Mouse (Mus musculus): ENCODE measurements at regions not wholly inside any gene's neighbourhood (a gene's known extent, or its start where the extent isn't known, plus 50 kb on each side); places are given as distances from the start of the nearest gene placed in this dataset.

DNA sequence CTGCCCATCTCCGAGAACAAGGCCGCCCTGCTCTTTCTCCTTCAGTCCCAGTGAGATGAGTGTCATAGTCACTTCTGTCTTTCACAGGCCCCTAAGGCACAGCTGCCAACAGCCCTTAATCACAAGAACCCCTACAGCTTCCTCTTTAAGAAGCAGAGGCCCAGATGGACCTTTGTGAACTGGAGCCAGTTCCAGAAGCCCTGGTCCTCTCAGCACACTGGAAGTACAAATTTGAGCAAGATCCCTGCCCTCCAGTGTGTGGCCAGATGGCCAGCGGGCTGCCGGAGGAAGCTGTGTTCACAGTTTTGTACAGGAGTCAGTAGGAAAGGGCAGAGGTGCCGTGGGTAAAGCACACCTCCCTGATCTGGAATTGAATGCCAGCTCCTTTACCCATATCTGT is 389.6 kb downstream of the Rps24 start:
- no peak for DNase-seq (ENCODE audit: low read depth, low spot score)

DNA sequence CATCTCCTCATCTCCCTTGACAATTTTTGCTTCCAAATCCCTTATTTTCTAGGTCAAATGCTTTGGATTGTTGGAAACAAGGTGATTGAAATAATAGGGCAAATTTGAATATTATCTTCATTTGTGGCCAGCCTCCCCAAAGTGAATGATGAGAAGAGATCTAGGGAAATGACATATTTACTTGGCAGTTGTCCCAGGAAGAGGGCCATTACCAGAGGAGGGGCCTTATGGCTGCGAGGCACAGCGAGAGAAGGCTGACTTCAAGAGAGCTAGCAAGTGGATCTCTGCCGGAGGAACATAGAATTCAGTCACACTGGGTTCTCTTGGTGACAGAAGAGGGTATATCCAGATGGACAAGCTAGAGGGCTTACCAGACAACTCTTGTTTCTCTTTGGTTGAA is 390.9 kb downstream of the Rps24 start:
- no peak for DNase-seq (ENCODE audit: low read depth, low spot score)

DNA sequence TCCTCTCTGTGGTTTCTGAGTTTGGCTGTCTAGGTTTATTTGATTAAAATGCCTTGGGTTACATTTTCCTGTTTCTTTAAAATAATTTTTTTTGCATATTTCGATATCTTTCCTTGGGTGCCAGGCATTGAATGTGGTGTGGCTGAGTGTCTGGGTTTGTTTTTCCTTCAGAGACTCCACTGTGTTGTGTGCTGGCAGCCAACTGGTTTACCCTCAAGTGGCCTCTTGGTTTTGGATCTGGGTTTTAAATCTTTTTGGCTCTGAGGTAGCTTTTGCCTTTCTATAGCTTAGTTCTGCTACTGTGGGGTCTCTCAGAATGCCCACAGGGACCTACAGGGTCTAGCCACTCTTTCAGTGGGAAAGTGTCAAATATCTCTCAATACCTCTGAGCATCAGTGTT is 399.2 kb downstream of the Rps24 start:
- DNase-seq (ENCODE audit: low read depth, low spot score) = no peak

DNA sequence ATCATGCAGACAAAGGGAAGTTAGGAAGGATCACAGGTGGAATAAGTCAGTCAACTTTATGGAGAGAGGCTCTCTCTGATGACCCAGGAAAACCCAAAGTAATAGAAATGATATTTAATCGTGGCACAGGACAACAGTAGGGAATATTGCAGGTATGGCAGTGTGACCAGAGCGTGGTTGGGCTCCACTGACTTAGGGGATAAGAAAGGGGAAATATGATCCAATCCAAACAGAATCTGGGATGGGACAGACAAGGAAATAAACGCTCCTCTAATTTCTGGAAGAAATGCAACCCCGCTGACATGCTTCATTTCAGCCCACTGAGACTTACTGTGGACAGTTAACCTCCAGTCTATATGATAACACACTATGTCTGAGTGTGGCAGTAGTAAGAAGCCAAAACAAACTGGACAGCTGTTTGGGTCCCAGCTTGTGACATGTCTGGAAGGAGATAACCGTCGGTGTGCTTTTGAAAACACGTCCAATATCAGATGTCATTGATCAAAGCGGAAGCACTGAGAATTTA is 400.0 kb downstream of the Rps24 start:
- no peak for DNase-seq (ENCODE audit: low read depth, low spot score)

DNA sequence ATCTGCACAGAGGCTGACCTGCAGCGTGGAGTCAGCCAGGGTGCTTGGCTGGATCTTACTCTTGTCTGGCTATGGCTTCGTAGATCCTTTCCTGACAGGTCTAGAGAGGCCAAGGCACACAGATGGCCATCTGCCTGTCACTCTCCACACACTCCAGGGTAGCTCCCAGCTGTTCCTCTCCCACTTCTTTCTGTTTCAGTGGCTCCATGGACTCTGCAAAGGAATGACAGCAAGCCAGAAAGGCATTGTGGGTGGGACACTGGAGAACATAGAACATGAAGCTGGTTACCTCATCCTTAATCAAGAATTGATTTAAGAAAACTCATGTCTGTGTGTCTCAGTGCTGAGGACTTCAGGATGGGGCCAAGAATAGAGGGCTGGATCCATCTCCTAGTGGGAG is 403.9 kb downstream of the Rps24 start:
- DNase-seq (ENCODE audit: low read depth, low spot score) = no peak

DNA sequence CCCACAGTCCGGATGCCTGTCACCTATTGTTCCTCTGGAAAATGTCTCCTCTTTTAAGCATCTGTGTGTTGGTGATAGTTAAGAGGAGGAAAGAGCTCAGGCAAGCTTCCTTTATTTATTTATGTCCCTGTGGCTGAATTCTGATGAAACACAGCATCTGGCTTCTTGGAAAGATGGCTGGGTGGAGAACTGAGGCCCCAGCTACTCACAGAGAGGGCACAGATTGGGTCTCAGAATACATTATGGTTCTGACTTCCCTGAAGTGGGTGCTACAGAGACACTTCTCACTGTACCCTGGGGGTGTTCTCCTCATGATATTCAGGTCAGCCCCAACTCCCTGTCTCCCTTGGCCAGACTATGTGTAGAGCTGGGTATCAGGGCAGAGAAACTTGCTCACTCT is 408.3 kb downstream of the Rps24 start:
- no peak for DNase-seq (ENCODE audit: low read depth, low spot score)

DNA sequence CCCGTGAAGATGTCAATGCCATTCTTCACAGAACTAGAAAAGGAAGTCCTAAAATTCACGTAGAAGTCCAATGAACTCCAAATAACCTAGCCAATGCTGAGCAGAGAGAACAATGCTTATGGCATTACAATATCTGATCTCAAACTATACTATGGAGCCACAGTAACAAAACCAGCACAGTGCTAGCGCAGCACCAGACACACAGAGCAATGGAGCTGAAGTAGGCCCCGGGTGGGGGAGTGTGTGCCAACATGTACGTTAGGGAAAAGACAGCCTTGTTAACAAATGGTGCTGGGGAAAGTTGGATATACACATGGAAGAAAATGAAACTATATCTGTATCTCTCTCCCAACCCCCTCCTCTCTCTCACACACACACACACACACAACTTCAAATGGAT is 409.8 kb downstream of the Rps24 start:
- no peak for DNase-seq (ENCODE audit: low read depth, low spot score)

DNA sequence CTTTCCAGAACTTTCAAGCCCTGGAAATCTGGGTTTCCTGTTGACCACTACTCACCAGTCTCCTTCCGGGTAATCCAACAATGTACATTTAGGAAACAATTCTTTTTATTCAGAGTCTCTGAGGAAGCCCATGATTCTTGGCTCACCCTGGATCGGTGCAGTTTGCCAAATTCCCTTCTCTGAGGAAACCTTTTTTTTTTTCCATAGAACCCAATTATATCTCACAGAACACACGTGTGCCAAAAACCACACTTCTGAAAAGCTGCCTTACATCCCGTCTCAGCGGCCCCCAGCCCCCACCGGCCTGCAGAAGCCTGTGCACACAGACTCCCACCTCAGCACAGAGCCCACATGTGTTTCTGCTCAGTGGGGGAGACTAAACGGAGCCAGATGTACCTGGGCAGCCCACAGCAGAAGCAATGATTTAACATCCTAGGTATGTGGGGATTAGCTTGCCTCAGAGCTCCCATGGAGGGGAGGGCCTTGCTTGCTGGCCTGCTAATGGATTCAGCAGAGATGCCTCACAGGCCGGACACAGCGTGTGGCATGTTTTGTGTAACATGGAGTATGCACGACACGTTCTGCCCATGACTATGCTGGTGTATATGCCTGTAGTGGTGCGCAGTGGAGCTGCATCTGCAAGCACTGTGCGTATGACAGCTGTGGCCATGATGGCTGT is 413.7 kb downstream of the Rps24 start:
- DNase-seq (ENCODE audit: low read depth, low spot score) = peak; percentile 3

DNA sequence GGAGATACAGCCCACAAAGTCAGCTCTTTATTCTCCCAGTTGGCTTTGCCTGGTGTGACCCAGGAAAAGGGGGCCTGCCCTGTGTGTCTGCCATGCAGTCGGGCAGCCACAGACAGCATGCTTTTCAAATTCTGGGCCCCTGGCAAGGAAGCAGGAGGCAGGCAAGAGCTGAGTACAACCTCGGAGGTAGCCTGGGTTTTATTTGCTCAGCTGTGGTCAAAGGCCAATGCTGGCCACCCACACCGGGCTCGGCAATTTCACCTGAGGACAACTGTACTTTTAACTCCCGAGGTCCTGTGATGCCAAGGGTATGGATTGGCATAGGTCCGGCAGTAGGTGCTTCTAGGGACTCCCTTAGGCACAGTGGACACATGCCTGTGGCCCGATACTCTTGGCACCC is 414.8 kb downstream of the Rps24 start:
- DNase-seq (ENCODE audit: low read depth, low spot score) = no peak

DNA sequence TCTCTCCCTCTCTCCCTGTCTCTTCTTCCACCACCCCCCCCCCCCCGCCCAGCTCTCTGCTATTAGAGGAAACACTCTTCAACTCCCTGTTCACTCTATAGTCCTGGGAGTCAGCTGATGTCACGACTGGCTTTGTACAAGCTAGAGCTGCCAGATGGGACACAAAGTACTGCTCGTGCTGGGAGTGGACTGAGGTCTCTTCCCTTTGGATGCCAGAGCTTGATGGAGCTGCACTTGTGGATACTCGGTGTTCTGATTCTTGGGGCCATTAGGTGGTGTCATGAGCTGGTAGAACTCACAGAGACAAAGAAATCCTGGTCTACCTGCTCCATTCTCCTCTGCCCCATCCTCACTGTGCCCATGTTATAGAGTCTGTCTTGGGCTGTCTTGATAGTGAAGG is 415.9 kb downstream of the Rps24 start:
- DNase-seq (ENCODE audit: low read depth, low spot score) = no peak

DNA sequence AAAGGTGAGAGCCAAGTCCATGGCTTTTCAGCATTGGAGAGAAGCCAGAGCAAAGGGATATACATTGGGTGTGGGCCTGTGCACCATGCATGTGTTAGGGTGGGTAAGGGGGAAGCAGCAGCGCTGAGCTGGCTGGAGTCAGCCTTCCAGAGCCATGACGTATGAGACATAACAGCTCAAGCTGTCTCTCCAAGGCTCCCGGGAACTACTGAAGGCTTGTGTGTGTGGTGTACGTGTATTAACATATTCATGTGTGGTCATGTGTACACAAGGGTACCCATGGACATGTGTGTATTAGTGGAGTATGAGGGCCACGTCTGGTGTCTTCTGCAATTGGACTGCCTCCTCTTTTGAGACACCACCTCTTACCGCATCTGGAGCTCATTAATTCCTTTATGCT is 417.8 kb downstream of the Rps24 start:
- DNase-seq (ENCODE audit: low read depth, low spot score) = no peak

DNA sequence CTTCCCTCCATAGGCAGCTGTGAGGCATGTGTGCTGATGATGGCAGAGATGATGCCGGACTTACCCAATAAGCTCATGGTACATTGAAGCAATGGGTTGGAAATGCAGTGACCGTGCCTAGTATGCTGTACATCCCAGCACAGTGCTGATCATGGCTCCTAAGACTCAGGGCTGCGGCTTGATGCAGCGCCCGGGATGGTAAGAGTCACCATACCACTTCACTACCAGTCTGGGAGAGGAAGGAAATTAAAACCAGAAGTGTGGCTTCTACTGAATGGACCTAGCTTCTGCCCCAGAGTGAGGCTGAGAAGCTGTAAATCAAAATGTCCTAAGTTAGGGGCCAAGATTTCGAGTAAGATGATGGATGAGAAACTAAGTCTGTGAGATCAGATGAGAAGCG is 420.0 kb downstream of the Rps24 start:
- DNase-seq (ENCODE audit: low read depth, low spot score) = no peak

DNA sequence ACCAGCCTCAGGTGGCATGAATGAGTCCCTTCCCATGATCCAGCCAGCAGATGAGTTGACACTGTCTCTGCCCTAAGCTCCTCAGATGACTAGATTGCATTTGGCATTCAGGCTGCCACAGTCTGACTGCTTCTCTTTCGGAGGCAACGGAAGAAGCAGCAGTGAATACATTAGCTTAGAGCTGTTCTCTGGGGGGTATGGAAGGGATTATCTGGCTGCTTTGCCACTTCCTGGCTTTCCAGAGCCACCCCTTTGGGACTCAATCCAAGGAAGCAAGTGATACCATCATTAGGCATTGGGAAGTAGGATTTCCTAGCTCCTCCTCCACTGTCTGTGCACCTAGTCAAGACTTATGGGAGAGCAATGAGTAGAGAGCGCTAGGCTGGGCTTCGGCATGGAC is 421.5 kb downstream of the Rps24 start:
- no peak for DNase-seq (ENCODE audit: low read depth, low spot score)

DNA sequence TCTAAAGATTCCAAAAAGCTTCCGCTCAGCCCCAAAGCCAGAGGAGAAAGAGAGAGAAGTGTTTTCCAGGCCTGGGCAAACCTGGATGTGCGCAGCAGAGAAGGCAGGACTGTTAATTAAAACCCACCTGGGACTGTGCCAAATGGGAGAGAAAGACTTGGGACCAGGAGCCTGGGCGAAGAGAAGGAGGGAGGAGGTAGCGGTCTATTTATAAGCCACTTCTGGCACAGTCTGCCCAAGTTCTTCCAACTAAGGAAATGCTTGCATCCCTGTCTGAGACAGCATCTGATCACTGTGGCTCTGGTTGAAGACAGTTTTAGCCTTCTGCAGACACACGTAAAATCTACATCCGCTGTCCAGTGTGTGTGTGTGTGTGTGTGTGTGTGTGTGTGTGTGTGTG is 424.7 kb downstream of the Rps24 start:
- no peak for DNase-seq (ENCODE audit: low read depth, low spot score)

DNA sequence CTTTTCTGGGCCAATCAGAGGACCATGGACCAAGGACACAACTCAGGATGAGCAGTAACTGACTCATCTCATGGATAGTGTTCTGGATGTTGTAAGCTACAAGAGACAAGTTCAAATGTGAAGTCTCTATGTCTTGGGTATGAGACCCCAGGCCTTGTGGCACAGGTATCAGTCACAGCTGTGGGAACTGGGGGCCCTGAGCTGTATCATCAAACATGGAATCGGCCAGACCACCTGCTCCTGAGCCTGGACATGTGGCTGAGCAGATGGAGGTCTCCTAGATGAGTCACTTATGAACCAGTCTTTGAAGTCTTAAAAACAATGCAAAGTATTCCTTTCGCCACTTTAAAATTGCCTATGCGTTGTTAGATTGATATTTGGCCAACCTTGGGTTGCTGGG is 432.1 kb downstream of the Rps24 start:
- DNase-seq (ENCODE audit: low read depth, low spot score) = no peak

DNA sequence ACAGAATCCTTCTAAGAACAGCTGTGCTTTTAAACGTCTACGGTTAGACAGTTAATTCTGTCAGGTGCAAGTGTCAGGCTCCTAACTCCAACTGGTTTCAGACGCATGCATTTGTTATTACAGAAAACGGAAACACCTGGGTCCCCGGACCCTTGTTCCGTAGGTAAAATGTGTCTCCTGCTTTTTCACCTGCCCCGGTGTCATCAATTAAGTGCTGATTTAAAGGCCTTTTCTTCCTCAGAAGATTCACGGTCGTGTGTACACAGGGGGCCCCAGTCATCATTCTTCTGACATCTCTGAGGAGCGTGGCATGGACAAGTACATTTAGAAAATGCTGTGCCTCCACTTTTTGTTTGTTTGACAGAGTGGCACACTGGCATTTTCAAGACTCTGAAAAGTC is 435.1 kb downstream of the Rps24 start:
- DNase-seq (ENCODE audit: low read depth, low spot score) = no peak

DNA sequence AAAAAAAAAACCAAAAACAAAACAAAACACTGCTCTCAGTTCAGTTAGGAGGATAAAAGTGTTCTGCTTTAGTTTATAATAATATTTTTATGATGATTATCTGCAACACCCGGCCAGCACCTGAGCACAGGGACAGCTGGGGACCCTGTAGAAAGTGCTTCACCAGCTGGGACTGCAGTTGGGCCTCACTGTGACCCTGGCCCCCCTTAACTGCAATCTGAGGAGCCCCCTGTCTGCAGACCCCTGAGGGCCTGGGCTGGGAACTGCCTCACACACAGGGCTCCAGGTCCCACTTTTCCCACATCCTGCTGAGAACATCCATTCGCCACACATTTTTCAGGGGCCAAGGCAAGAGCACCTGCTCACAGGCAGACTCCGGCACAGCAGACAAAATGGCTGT is 437.6 kb downstream of the Rps24 start:
- no peak for DNase-seq (ENCODE audit: low read depth, low spot score)

DNA sequence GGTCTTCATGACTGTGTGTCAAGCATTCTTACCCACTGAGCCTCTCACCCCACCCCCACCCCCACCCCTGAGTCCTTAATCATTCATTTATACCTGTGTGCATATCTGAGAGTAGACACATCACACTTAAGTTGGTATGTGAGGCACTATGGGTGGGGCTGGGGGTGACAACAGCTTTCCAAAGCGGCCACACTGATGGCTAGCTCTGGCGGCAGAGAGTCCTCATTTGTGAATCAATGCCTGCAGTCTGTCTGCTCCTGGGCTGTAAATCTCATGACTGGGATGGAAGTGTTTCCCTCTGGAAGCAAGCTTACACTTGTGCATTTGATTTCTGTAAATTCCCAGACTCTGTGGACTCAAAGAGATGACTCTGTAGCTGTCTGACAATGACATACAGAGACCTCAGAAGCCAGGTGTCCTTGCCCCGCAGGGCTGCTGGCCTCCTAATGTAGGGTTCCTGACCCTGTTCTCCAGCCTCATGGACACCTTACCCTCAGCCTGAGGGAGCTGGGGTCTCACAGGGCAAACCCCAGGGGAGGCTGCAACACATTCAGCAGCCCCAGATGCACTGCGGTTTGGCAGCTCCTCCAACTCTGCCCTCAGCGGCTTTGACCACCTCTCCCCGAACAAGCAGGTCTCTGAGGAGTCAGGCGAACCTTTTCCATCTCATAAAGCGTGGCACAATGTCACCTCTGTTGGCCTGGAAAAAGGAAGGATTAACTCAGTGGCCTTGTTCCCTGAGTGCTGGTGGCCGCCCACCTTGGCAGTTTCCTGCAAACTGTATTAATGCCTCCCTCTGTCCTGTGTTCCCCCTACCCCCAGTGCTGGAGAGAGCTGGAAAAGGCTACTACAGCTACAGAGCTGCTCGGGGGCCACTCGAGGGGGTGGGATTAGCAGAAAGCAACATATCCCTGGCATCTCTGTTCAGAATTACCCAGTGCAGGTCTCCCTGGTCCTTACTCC is 439.4 kb downstream of the Rps24 start:
- DNase-seq (ENCODE audit: low read depth, low spot score) = peak; percentile 37

DNA sequence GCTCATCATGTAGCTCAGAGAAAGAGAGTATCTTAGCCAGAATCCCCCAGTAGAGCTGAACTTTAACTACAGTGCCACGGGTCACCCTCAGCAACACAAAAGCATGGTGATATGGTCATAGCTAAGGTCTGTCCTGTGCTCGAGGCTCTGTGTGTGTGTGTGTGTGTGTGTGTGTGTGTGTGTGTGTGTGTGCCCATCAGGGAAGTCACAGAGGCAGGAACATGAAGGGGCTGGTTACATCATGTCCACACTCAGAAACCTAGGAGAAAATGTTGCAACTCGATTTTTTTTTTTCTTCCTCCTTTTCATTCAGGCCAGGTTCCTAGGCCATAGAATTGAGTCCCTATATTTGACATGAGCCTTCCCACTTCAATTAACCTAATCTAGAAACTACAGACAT is 441.8 kb downstream of the Rps24 start:
- no peak for DNase-seq (ENCODE audit: low read depth, low spot score)

DNA sequence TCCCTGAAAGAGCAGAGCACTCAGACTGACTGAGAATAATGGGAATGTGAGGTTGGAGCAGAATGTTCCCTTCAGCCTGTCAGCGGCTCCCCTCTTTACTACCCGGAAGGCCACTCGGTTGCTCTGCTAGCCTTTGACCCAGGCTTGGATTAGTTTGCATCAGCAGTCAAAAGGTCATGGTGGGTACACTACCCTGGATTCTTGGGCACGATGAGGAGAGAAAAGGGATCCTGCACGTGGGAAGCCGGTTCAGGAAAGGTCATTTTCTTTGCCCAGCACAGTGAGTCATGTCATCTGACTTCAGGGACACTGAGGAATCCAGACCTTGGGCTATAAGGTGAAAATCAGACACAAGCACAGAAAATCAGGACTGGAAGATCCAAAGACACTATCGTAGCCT is 443.3 kb downstream of the Rps24 start:
- DNase-seq (ENCODE audit: low read depth, low spot score) = no peak

DNA sequence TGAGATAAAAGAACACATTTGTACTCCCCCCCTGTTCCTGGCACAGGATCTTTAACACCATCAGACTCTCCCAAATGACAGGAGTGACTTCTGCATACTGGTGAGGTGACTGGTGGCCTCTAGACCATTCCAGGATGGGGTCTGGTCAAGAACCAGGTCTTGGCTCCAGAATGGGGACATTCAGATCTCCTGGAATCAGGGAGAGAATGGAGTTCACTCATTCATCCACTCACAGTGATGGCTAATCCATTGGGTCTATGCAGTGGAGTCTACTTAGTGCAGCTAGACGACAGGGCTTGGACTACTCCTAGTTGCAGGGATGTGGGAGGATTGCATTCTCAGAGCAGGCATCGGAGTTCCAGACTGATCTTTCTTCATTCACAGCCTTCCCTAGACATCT is 451.0 kb downstream of the Rps24 start:
- no peak for DNase-seq (ENCODE audit: low read depth, low spot score)

DNA sequence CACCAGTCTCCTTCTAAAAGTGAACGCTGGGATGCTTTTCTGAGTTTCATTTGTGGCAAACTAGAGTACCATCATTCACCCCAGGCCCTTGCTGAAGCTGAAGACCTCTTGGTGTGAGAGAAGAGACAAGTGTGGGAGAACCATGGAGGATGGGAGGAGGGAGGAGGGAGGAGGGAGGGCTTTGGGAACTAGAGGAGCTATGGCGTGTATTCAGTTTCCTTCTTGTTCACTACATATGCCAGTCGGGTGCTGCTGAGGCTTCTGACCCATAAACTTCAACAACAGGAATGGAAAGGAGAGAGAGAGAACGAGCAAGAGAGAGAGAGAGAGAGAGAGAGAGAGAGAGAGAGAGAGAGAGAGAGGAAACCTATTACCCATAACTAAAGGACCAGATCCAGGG is 452.1 kb downstream of the Rps24 start:
- no peak for DNase-seq (ENCODE audit: low read depth, low spot score)

All from R1 (cell line).